Mouse (Mus musculus) left cerebral cortex, postnatal 25 days (tissue): ENCODE data around the gene Bcl10. TPM values are rescaled to one million over a fixed set of nuclear protein-coding genes. Genes with fewer than 3 reads are reported as not detected.
"Not testable (repeated sequence)": the region's sequence is repeated elsewhere in the genome, so short reads cannot be mapped to it uniquely, and the experiment has no call there.

ENCODE experiments used
- DNase-seq, 2 experiments: peaks; one replicate each; pipeline ENCODE4 v3.0.0; 2022; ENCODE audit warnings: low spot score in 2 of 2, mixed read lengths in 1 of 2
- intact Hi-C: fragments of 180-260 bp; cut with DNase I; formaldehyde crosslinking; loops from one replicate; pipeline ENCODE4 v1.15.1; 2025
- total RNA-seq, 2 experiments: library from RNA; stranded (reverse); gene quantifications; 2 replicates each; pipeline ENCODE4 v1.2.3; 2021

Gene Bcl10
- 10 to 100 TPM; 13.0 to 13.7 TPM for total RNA-seq

DNA sequence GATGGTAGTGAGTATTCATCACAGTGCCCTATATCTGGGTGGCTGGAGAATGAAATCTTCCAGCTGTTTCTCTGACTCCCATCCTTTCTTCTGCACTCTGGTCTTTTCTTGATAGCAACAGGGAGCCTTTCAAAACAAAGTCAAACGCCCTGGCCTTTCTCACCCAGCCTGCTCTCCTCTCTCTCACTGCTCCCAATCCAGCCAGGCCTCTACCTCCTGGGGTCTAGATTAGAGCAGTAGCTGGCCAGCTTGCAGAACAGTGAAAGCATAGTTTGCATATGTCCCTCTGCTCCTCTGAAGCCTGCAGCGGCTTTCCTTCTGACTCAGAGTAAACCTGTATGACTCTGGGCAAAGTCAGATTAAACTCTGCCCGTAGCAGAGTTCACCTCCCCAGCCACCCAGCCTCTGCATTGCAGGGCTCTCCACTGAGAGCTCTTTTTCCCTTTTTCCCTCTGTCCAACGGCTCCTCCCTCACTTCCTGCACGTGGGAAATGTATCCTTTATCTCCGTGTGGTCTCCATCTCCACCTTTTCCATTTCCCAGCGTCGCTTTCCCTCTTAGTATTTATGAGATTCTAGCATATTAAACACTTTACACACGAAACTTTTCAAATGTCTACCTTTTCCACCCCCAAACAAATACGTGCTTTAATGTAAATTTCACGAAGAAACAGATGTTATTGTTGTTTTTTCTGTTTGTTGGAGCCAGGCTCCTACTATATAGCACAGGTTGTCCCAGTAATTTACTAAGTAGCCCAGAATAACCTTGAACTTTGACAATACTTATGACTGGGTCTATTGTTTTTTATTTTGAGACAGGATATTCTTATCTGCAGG, at the start of gene Bcl10:
Gene Bcl10, plus strand, starts transcription at position 786 of the 836 bp plus-strand sequence.
- intact Hi-C loops = no loop called here
- no peak for DNase-seq

DNA sequence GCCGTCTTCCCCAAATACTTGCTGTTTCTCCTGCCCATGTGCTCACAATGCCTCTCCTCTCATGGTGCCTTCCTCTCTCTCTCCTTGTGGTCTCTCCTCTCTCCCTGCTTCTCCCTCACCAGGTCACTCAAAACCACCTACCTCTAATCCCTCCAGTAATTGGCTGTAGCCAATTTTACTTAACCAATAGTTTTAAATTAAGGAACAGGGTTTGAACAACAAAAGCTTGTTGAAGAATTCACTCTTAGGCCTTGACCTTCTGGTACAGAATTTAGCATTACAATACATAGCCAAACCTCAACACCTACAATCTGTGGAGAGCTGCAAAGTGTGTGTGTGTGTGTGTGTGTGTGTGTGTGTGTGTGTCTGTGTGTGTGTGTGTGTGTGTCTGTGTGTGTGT, 49.3 kb upstream of the Bcl10 start:
- intact Hi-C loops = no loop called here
- no peak for DNase-seq

DNA sequence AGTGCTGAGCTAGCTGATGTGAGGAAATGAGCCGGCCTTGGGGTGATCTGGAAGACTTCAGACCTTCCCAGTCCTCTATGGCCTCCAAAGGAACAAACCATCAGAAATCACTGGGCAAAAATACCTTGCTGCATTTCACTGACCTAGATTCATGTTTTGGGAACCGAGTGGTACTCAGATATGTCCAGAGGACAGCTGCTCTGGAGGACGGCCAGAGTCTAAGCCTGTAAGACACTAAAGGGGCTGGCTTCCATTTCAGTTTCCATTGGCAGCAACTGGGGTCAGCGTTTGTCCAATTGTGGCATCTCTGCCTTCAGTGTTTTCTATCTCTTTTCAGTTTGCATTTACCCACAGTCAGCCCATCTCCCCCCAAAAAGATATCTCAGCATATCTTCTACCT, 48.5 kb upstream of the Bcl10 start:
- intact Hi-C loops = no loop called here
- DNase-seq = no peak

DNA sequence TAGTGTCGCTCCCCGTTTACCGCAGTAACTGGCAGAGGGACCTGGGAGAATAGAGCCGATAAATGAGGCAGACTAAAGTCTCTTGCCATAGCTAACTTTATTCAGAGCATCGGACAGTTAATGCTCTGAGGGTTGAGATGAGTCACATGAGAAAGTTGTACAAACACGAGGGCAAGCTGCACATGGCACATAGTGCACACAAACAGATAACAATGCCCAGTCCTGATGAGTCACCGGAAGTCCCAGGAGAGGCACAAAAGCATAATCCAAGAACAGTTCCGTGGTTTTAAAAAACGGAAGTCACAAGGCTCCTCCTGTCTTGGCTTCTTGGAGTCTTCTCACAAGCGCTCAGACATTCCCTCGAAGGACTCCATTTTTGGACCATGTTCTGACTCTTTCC, 46.5 kb upstream of the Bcl10 start:
- no peak for DNase-seq
- intact Hi-C loops = no loop called here

DNA sequence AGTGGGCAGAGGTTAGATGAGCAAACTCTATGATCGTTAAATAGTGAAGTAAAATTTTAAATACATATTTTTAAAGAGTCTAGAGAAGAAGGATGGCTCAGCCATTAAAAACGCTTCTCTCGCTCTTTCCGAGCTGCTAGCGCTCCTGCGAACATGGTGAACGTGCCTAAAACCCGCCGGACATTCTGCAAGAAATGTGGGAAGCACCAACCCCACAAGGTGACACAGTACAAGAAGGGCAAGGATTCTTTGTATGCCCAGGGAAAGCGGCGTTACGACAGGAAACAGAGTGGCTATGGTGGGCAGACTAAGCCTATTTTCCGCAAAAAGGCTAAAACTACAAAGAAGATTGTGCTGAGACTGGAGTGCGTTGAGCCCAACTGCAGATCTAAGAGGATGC, 43.7 kb upstream of the Bcl10 start:
- DNase-seq, intact Hi-C loops: not testable (repeated sequence)

DNA sequence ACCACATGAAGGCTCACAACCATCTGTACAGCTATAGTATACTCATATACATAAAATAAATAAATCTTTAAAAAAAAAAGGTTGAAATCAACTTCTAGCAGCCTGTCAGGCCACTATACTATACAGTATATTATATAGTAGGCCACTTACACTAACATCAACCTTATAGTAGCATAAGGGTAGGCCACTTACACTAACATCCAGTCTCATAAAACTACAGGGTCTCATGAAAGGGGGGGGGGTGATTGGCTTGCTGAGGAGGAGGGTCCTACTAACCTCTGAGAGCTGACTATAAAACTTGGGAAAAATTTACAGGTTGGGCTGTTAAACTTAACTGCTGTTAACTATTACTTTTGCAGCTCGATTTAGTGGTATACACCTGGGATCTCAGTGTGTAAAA, 42.3 kb upstream of the Bcl10 start:
- intact Hi-C loops = no loop called here
- no peak for DNase-seq

DNA sequence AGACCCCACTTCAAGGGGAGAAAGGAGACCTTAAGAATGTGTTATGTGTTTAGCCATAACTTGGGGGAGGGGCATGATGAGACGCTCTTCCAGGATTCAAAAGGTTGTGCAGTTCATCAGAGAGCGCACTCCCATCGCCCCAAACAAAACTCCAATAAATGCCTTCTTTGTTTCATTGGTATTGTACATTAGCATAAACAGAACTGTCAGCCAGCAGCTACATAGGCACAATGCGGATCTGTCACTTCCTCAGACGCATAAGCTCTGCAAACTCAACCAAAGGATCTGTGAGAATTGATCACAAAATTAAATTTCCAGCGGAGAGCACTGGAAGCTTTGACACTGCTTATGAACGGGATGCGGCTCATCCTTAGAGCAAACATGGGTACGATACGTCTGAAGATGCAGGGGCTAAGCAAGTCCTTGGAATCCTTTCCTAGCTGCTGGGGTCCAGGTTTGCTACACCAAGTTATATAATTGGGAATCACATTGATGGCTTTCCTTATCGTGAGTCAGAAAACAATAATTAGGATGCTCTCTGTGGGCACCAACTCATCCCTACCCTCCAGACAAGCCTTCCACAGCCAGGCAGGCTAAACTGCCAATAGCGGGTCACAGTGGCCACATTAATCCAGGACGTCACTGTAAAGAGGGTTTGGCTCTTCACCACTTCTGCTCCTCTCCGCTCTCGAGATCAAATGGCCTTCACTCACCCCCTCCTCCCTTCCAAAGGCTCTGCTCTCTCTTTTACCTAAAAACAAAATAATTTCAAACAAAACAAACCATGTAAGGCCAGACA, 40.3 kb upstream of the Bcl10 start:
- DNase-seq = no peak
- intact Hi-C loops = no loop called here

DNA sequence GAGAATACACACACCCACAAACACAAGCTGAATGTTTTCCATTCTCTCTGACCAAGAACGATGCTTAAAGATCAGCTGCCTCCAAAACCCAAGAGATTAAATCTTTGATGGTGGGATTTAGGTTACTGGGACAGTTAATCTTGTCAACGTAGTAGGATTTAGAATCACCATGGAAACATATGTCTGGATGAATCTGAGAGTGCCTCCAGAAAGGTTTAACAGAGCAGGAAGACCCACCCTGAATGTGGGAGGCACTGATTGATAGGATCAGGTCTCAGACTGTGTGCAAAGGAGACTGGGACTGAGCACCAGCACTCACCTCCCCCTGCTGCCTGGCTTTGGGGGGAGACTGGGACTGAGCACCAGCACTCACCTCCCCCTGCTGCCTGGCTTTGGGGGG, 39.4 kb upstream of the Bcl10 start:
- intact Hi-C loops = no loop called here
- no peak for DNase-seq

DNA sequence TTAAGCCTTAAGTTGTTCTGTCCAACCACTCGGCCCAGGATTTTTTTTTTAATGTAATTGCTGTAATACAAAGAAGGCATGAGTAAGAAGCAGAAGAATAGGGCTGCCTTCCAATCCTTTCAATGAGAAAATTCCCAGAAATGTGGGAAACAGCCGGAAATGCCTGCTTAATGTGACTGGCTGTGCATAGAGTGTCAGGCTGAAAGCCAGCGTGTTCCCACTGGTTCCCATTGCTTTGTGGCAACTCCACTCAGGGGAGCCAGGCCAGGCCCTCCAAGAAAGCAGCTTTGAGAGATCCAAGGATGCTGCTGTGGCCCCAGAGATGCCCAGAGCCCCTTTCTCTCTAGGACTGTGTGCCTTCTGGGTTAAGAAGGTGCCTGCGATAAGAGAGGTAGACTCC, 37.2 kb upstream of the Bcl10 start:
- intact Hi-C loops = no loop called here
- peak in 1 of 2 experiments; percentile 55 for DNase-seq

DNA sequence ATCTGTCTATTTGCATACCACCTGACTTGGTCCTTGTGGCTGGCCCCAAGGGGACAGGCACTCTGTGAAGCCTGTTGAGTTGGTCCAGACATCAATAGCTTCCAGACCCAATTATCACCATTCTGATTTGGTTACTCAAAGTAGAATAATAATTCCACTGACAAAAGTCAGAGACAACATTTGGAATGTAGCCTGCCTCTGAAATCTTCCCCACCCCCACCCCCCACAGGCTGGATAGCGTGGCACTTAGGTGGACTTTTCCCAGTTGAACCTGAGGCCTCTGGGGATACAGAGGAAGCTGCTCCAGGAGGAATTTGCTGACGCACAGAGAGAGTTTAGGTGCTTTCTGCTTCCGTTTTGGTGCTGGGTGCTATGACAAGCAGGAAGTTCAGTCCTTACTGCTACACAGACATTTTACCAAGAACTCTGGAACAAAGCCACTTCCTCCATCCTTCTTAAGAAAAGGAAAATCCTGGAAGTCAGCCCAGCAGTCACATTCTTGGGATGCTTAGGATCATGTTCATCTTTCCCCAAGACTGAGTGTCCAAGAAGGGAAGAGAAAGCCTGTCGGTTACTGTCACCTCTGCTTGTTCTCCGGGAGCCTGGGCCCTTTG, 36.6 kb upstream of the Bcl10 start:
- DNase-seq = no peak
- intact Hi-C loops = no loop called here

DNA sequence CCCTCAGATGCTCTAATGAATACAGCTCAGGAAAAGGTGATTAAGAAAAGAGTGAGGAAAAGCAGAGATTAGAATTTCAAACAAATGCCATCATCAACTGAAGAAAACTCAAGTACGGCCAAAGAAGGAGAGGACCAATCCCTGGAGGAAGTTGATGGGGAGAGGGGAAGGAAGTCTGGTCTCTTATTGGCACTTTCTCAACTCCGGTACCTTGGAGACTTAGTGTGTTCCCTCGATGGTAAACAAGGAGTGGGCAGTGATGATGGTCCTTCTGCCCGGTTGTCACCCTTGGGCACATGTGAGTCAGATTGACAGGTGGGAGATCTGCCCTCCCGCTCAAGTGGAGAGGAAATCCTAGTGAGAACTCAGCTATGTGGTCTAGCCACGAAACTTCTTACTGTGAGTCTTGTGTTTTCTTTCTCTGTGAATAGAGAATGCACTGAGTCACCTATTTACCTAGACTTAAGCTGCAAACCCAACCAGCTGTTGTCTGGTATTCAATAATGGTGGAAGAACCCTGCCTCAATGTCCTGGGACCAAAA, 35.1 kb upstream of the Bcl10 start:
- DNase-seq = no peak
- intact Hi-C loops = no loop called here

DNA sequence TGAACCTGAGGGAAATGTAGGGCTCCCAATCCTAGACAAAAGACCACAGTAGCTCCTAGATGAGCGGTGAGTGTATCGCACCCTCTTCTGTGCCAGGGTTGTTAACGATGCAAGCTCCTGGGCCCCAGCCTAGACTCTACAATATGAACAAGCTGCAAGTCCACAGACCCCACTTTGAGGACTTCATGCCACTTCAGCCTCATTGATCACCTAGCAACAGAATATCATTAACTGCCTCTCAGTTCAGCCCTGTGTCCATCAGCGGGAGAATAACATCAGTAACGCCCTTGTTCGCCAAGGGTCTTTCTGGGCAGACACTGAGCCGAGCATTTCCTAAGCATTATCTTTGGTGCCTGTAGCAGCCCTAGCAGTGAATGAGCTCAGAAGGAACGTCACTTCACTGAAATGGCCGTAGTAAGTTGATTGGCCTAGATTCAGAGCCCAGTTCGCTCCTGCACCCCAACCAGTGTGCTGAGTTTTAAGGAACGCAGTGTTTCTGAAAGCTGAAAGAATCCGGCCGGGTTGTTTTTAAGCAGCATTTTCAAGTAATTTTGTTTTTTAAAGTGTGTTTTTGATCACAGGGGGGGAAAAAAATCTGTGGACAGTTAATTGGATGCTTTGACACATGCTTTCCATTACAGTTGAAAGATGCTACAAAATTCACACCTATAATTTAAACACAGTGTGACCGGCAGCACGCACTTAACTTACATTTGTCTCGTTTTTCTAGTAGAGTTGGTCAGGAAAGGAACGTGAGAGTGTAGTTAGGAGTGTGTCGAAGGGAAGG, 32.1 kb upstream of the Bcl10 start:
- intact Hi-C loops = no loop called here
- DNase-seq = peak; percentile 16 to 69

DNA sequence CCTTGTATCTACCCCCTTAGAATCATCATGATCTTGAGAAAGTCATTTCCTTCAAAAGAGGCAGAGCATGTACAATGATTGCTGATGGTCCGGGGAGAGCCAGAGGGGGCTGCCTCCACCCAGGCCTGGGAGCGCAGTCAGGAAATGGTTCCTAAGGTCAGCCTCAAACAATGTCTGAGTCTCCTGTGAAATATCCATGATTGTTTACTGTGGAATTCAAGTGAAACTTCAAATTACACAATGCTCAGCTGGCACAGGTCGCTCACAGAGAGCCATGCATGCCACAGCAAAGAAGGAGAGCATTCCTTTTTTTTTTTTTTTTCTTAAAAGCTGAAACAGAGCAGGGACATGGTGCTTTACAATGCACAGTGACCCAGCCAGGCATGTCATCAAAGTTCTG, 30.2 kb upstream of the Bcl10 start:
- DNase-seq = no peak
- intact Hi-C loops = no loop called here

DNA sequence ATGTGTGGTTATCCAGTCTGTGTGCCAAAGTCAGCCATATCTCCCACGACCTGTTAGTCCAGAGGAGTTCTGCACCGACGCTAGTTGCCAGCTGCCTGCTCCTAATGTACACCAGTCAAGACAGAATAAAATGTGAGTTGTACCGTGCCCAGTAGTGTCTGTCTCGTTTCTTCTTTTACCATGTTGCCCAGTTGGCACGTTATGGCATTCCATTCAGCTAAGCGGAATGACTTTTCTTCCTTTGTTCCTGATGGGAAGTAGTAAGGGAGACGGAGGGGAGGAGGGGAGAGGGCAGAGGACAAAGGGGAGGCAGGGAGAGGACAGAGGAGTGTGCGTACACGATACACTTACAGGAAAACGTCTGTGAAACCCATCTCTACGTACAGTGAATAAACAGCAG, 28.5 kb upstream of the Bcl10 start:
- no peak for DNase-seq
- intact Hi-C loops = no loop called here

DNA sequence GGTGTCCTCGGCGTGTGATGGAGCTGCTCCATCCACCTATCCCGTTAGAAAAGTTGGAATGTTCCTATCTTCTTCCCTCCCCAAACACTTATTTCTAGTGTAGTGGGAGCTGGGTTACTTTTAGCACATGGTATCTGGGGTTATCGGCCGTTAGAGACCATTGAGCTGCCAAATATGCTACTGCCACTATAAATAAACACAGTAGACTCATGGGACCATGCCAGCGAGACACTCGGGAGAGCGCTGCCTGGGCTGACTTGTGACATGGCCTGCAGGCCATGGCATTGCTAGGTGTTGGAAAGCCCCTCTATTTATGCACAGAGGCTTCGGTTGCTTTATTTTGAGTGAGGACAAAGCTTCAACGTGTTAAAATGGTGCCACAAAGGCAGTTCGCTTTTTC, 24.9 kb upstream of the Bcl10 start:
- intact Hi-C loops = no loop called here
- DNase-seq = no peak

DNA sequence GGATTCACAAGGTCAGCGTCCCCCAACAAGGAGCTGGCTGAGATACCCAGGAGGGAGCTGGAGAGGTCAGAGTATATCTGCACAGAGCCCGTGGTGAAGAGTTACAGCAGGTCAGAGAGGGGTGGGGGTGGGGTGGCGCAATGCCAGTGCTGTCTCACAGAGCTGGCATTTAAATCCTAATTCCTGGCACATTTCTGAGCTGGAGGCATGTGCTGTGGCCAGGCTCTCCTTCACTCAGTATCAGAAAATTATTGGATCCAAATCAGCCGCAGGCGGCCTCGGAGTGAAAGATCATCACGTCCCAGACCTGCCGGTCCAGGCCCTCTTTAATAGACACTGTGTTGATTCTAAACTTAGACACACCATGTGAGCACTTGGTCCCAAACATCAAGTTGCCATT, 22.8 kb upstream of the Bcl10 start:
- intact Hi-C loops = loop anchor here (10.0 kb wide), 1 partner anchor 175 kb away; no protein-coding TSS in a partner anchor
- DNase-seq = no peak

DNA sequence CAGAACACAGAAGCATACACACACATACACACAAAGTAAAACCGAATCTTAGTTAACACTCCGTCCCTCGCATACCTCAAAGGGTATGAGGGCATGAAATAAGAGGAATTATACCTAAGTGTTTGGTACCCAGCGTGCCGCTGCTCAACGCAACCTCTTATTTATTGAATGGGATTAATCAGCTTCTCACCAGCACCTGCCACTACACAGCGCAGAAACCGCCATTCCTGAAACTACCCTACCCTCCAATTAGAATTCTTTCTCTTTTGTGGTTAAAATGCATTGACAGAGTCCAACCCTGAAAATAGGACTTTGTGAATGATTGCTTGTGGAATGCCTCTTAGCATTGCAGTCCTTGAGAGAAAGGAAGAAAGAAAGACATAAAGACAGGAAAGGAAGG, 19.1 kb upstream of the Bcl10 start:
- DNase-seq = no peak
- intact Hi-C loops = loop anchor here (10.0 kb wide), 1 partner anchor 179 kb away; no protein-coding TSS in a partner anchor

DNA sequence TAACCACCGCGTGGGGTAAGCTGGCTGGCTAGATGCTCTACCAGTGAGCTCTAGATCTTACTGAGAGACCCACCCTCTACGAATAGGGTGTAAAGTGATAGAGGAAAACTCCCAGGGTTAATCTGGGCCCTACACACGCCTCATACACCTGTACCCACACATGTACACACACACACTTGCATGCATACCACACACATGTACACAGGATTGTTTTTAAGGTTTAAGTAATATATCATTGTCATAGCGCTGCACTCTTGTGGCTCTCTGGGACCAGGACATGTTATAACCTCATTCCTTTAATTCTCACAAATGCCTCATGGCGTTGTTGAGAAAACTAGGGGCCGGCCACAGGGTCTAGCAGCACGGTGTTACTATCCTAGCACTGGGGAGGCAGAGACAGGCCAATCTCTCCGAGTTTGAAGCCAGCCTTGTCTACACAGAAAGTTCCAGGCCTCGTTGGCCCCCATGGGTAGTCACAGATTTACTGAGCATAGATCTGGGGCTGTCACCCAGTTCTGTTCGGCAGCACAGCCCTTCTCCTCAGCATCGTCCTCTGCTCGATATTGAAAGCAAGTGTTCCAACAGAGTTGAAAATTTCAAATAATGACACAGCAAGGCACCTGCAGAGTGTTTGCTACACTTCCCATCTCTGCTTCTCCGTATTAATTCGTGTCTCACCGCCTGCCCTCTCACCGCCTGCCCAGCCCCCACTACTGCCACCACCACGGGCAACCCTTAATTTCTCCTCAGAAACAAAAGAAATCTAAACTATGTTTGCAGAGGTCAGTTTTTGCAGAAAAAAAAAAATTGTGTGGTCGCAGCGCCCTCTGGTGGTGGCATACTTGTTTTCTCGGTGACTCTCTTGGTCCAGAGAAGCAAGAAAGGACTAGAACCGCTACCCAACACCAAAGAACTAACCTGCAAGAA, 17.5 kb upstream of the Bcl10 start:
- intact Hi-C loops = loop anchor here (1.0 to 10.0 kb wide), 2 partner anchors 180 to 322 kb away; no protein-coding TSS in a partner anchor
- DNase-seq = peak; percentile 58 to 67
